Mouse (Mus musculus) NIH3T3 (cell line): ENCODE data around the gene Col1a2.

ENCODE experiments used
- DNase-seq: peaks from one replicate; pipeline ENCODE4 v3.0.0-alpha.2; 2012; ENCODE audit warnings: low read depth

Col1a2 gene

DNA sequence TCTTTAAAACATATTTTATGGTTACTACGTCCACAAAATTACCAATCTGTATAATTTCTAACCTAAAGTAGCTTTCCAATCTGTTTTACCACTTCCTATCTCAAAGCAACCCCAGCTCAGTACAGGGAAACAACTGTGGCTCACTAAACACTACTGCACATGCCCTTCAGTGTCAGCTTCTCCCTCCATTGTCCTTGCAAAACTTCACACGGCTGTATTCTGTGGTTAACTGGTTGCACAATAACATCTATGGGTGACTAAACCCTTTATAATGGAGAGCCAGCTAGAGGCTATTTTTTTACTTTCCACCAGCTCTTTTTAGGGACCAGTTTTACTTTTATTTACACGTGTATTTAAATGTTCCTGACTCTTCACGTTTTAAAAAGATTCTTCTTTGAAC lies 83.3 kb downstream of the Col1a2 start:
- DNase-seq = peak; percentile 75

DNA sequence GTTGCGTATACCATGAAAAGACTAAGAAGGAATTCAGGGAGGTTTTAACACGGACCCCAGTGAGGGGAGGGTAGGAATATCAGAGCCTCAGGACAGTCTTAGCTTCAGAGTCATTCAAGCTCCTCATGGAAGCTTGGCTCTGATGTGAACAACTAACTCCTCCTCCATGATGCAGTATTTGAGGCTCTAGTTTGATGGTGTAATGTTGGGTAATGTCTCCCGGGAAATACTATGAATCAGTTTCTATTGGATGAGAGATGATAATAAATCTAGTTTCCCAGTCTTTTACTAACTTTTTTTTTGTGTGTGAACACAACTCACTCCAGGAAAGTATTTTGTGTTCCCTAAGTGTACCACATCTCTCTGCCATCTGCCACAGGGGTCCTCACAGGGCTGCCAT lies 84.1 kb downstream of the Col1a2 start:
- DNase-seq = peak; percentile 76

DNA sequence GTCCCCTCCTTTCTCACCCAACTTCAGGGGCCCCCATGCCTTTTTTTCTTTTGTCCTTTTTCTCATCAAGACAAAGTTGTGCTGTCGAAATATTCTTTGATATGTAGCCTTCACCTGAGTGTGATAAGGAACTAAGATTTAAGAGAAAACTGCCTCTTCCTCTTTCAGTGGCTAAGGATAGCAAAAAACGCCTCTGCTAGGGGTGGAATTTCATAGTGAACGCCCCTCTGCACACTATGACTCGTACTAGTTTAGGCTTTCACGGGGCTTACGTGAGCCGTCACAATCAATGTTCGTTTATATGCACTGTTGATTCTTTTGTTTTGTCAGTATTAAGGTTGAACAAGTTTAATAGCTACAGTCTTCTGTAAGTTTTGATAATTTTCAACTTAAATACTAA lies 85.5 kb downstream of the Col1a2 start:
- DNase-seq = no peak
